Mouse (Mus musculus) ES-E14 (cell line): ENCODE measurements around the gene Hoxa1. TPM values are rescaled to one million over a fixed set of nuclear protein-coding genes. Genes with fewer than 3 reads are reported as not detected.

Experiments used
- DNase-seq: peaks from one replicate; pipeline ENCODE4 v3.0.0-alpha.2; 2013; ENCODE audit warnings: low read depth, low spot score
- H3K27ac ChIP-seq: 2 replicates; pipeline ENCODE4 v1.5.1; 2012; ENCODE audit warnings: low read depth, mild to moderate bottlenecking, low read length, moderate library complexity, mixed read lengths; ENCODE audit not compliant: poor library complexity, insufficient read depth, severe bottlenecking
- H3K36me3 ChIP-seq: 2 replicates; pipeline ENCODE4 v1.6.1; 2012; ENCODE audit warnings: mild to moderate bottlenecking, low read length, moderate library complexity, mixed read lengths; ENCODE audit not compliant: control insufficient read depth, poor library complexity, insufficient read depth, severe bottlenecking
- H3K4me1 ChIP-seq, 2 experiments: fragments of 150-350 bp in 1 of 2; sonication (generic) in 1 of 2; 2 replicates each; pipeline ENCODE4 v1.6.1; 2012; ENCODE audit warnings: low read length in 2 of 2, mild to moderate bottlenecking in 1 of 2, mixed read lengths in 1 of 2; ENCODE audit not compliant: control insufficient read depth in 2 of 2, insufficient read depth in 2 of 2, poor library complexity in 1 of 2
- H3K4me3 ChIP-seq, 2 experiments: fragments of 150-350 bp in 1 of 2; sonication (generic) in 1 of 2; 2 replicates each; pipeline ENCODE4 v1.5.1; 2012; ENCODE audit warnings: low read length in 2 of 2, low read depth in 1 of 2, mild to moderate bottlenecking in 1 of 2, mixed read lengths in 1 of 2; ENCODE audit not compliant: insufficient read depth in 1 of 2, poor library complexity in 1 of 2, severe bottlenecking in 1 of 2
- H3K9ac ChIP-seq: 2 replicates; pipeline ENCODE4 v1.6.1; 2012; ENCODE audit warnings: low read depth, mild to moderate bottlenecking, low read length, mixed read lengths; ENCODE audit not compliant: poor library complexity, insufficient read depth, severe bottlenecking
- H3K9me3 ChIP-seq: fragments of 150-350 bp; sonication (generic); 2 replicates; pipeline ENCODE4 v1.6.1; 2012; ENCODE audit warnings: low read depth, mild to moderate bottlenecking, low read length; ENCODE audit not compliant: control insufficient read depth, insufficient read depth
- CHD2 ChIP-seq: IDR thresholded peaks from 2 replicates; pipeline ENCODE4 v1.6.1; 2014; ENCODE audit warnings: mild to moderate bottlenecking, low read depth, low read length, inconsistent platforms
- HCFC1 ChIP-seq: IDR thresholded peaks from 2 replicates; pipeline ENCODE4 v1.6.1; 2012; ENCODE audit warnings: low read length, inconsistent platforms, borderline replicate concordance; ENCODE audit not compliant: insufficient read depth
- MAFK ChIP-seq: IDR thresholded peaks from 2 replicates; pipeline ENCODE4 v1.6.1; 2014; ENCODE audit warnings: mild to moderate bottlenecking, low read depth, low read length, inconsistent platforms; ENCODE audit not compliant: insufficient read depth
- ZC3H11A ChIP-seq: IDR thresholded peaks from 2 replicates; pipeline ENCODE4 v1.6.1; 2012; ENCODE audit warnings: low read depth, mild to moderate bottlenecking, inconsistent platforms, low read length, borderline replicate concordance
- ZNF384 ChIP-seq: IDR thresholded peaks from 2 replicates; pipeline ENCODE4 v1.6.1; 2012; ENCODE audit warnings: low read depth, low read length, inconsistent platforms
- in situ Hi-C, 2 experiments: fragments of 600-800 bp; cut with MboI; formaldehyde crosslinking; loops; one replicate each; pipeline ENCODE4 v1.15.1; 2025; ENCODE audit warnings: low sequenced_read_pairs in 2 of 2, inconsistent platforms in 1 of 2; ENCODE audit not compliant: unreplicated experiment in 2 of 2
- total RNA-seq: library from RNA; depleted of rRNA; stranded (reverse); fragments of 300-350 nt; gene quantifications from 2 replicates; pipeline ENCODE4 v1.2.3, GENCODE M21; 2012

The Hoxa1 gene
- total RNA-seq, 1 experiment, result 3.5 TPM

GRCm38 (mm10) chr6:52175864-52176263 is 17.7 kb upstream of the Hoxa1 start:
- Histone ChIP-seq H3K36me3 (no peaks in the 10 kb centered on the region), H3K9me3 (no peaks in the 10 kb centered on the region), H3K9ac (no peak overlapping the region), H3K4me1 (peaks cover 0 to 2% of the 10 kb centered on the region in 2 experiments; a peak in 2 of 4 replicates), H3K27ac (no peak overlapping the region), H3K4me3 (peak overlapping the region in 1 of 2 experiments; percentile 62; a peak in 2 of 4 replicates)
- DNase-seq, result no peak
- in situ Hi-C loops, result loop anchor here in 1 of 2 experiments (10.0 kb wide), 1 partner anchor 139 kb away; the partner anchor contains the start of gene Evx1
- TF ChIP-seq HCFC1 (no peak), MAFK (no peak), ZNF384 (no peak), CHD2 (no peak), ZC3H11A (no peak)

- TF ChIP-seq ZNF384, result no peak
- no peak for TF ChIP-seq CHD2
- no peak for TF ChIP-seq MAFK
- TF ChIP-seq HCFC1, result no peak
- TF ChIP-seq ZC3H11A, result no peak
- peak overlapping the region; percentile 19 to 62; a peak in 3 of 4 replicates for H3K4me3 ChIP-seq
- no peaks in the 10 kb centered on the region for H3K36me3 ChIP-seq
- no peak overlapping the region for H3K27ac ChIP-seq
- no peaks in the 10 kb centered on the region for H3K9me3 ChIP-seq
- in situ Hi-C loops, result loop anchor here in 1 of 2 experiments (10.0 kb wide), 1 partner anchor 140 kb away; the partner anchor contains the start of gene Evx1
- H3K4me1 ChIP-seq, result peaks cover 0 to 2% of the 10 kb centered on the region in 2 experiments; a peak in 2 of 4 replicates
- DNase-seq, result no peak
- 0 out of 2 replicates have a peak overlapping the region, but pooled peaks have one; percentile 13 for H3K9ac ChIP-seq
Observed at GRCm38 (mm10) chr6:52174968-52175751, 17.0 kb upstream of the Hoxa1 start.

GRCm38 (mm10) chr6:52173648-52174047 is 15.5 kb upstream of the Hoxa1 start:
- peaks cover 2 to 3% of the 10 kb centered on the region in 2 experiments; a peak in 1 of 4 replicates for H3K4me1 ChIP-seq
- H3K4me3 ChIP-seq, result no peak overlapping the region
- no peak for DNase-seq
- H3K36me3 ChIP-seq, result no peaks in the 10 kb centered on the region
- H3K9ac ChIP-seq, result no peak overlapping the region
- TF ChIP-seq ZC3H11A, result no peak
- no peak for TF ChIP-seq MAFK
- TF ChIP-seq HCFC1, result no peak
- TF ChIP-seq ZNF384, result no peak
- no peak for TF ChIP-seq CHD2
- H3K27ac ChIP-seq, result no peak overlapping the region
- in situ Hi-C loops, result loop anchor here in 1 of 2 experiments (10.0 kb wide), 1 partner anchor 141 kb away; the partner anchor contains the start of gene Evx1
- no peaks in the 10 kb centered on the region for H3K9me3 ChIP-seq

GRCm38 (mm10) chr6:52172501-52172900 is 14.4 kb upstream of the Hoxa1 start:
- Histone ChIP-seq H3K4me1 (peaks cover 2 to 3% of the 10 kb centered on the region in 2 experiments; a peak in 1 of 4 replicates), H3K27ac (no peak overlapping the region), H3K9ac (peak overlapping the region; percentile 50; the same call in 1 of the 2 replicates), H3K4me3 (peak overlapping the region; percentile 58 to 61), H3K9me3 (no peaks in the 10 kb centered on the region), H3K36me3 (no peaks in the 10 kb centered on the region)
- TF ChIP-seq MAFK, result no peak
- TF ChIP-seq CHD2, result peak; percentile 63; the same call in 1 of the 2 replicates
- DNase-seq, result peak; percentile 93
- in situ Hi-C loops, result loop anchor here in 1 of 2 experiments (10.0 kb wide), 1 partner anchor 142 kb away; the partner anchor contains the start of gene Evx1
